Mouse (Mus musculus) bone marrow macrophage, adult 2 months (primary cell): Measurements from ENCODE around the gene Rcn1.

Experiments
- CTCF ChIP-seq: IDR thresholded peaks from 2 replicates; pipeline ENCODE4 v1.5.1; 2012; ENCODE audit warnings: low read depth, mild to moderate bottlenecking, low read length, moderate library complexity
- POLR2A ChIP-seq: IDR thresholded peaks from 2 replicates; pipeline ENCODE4 v1.6.1; 2012; ENCODE audit warnings: mild to moderate bottlenecking, low read depth, low read length, borderline replicate concordance

GRCm38 (mm10) chr2:105414309-105414708 lies 15.2 kb upstream of the Rcn1 start:
- TF ChIP-seq POLR2A (no peak), CTCF (no peak)
